Mouse (Mus musculus): ENCODE data around the gene Mctp2.
A peak's percentile ranks its signal among the peaks of the same experiment; 100 is the strongest.

Mctp2 gene

GRCm38 (mm10) chr7:72089463-72090175 is 216.8 kb downstream of the Mctp2 start:
- DNase-seq: no peak

DNA sequence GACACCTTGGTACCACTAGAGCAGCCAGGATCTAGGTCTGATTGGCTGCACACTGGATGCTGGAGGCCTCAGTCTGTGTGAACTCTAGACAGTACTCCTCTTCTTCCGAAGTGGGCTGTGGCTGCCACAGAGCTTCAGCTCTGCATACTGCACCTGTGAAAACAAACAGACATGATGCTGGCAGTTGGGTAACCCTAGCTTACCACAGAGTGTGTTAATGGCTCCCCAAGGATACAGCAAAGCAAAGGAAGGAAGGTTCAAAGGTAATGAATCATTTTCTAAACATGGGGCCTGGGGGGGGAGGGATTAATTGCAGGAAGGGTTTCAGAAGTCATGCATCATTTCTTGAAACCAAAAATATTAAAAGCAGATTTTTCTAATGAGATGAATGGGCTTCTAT is 225.7 kb downstream of the Mctp2 start:
- no peak for DNase-seq

DNA sequence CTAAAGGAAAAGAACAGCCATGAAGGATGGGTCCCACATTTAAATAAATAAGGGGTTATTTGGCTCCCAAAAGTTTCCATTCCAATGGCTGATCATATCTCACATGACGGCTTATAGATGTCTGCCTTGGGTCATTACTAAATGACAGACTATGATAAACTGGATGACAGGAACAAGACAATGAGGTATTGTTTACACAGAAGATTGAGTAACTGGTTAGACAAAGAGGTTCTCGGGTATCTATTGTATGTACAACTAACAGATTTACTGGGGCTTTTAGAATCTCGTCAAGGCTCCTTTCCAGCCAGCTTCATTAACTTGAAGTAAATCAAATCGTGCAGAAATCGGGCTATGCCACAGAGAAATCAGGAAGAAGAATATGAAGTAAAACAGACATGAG is 227.5 kb downstream of the Mctp2 start:
- DNase-seq: no peak

DNA sequence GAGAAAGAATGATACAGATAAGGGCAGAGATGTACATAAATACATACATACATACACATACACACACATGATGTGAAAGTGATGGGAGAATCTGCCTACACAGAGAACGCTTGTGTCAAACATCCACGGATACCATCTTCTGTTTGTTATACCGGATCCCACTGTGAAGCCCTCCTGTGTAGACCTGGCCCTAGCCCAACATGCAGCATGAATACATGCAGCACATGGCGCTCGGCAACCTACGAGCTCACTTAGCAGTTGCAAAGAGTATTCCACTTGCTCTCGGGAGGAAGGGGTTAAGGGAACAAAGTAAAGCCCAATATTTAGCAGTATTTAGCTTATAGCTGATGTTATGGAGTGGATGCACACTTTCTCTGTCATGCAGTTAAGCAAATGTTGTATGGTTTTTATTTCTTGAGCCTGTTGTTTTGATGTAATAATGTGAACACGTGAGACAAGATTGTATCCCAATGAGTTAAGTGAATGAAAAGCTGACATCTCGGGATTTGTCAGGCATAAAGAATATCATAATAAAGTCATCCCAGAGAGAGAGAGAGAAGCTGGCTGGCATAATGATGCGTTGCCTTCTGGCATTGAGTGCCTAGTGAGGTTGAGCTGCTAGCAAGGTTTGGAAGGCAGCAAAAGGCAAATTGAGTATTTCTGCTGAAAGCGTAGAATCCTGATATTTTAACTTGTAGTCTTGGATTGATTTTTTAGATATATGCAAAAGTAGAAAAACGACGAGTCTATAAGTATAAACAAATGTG is 234.8 kb downstream of the Mctp2 start:
- peak in 1 of 2 experiments; percentile 13 for DNase-seq

DNA sequence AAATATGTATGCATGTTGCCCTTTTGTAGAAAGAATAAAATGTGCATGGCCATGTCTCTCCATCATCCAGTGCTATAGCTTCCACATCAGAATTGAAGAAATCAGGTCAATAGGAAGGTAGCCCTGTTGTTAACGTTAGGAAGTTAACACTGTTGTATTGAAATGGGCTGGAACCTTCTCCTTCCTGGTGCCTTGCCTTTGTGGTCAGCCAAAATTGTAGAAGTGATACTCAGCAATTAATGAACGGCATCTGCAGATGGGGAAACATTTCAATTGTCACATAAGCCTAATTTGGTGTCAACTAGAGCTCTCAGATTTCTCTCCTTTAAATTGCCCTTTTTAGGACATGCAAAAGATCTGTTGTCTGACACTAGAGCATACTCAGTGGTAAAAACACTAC is 238.0 kb downstream of the Mctp2 start:
- DNase-seq: no peak

GRCm38 (mm10) chr7:72066352-72066751 is 240.1 kb downstream of the Mctp2 start:
- no peak for DNase-seq

GRCm38 (mm10) chr7:72051759-72052158 is 254.6 kb downstream of the Mctp2 start:
- DNase-seq: no peak

DNA sequence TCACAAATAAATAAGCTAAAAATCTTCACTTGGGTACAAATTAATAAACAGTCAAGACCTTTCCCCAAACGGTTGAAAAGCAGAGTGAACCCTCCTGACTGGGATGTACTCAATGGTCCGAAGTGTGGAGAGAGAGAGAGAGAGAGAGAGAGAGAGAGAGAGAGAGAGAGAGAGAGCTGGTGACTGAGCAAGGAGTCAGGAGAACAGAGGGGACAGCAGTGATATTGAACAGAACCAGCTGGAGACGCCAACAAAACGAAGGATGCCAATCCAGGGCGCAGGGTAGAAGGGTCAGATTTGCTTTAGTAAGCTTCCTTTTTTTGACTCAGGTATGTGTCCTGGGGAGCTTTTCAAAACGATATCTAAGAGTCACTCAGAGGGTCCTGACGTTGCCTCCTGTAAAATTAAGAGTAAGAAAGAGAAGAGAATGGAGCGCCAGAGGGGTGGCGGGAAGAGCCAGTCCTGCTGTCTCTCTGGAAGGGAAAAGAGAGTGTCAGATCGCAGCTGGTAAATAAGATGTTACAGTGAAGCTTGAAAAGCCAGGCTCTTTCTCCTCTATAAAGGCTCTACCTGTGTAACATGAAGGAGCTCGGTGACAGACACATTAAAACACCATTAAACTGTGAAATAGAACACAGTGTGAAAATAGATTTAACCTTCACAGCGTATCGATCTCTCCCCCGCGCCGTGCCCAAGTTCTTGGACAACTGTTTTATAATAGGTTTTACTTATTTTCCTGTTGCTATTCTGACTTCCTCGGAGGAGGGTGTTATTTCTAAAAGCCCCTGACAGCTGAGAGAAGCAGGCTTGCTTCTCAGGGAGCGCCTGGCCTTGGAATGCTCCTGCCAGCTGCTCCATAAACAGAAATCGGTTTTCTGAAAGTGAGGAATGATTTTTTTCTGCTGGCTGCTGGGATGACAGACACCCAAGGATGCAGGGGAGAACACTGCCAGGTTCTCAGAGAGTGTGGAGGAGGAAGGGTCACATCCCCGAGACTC is 258.5 kb downstream of the Mctp2 start:
- no peak for DNase-seq
